9 mouse cellular contexts compared by ENCODE assay signal in genomic region chr3:88544514-88544913, GRCm38 (mm10). TPM values are rescaled to one million over a fixed set of nuclear protein-coding genes. Genes with fewer than 3 reads are reported as not detected.
DNase-seq lines count a peak whose midpoint lies in the region; ATAC-seq and TF ChIP-seq lines count a peak whose summit lies in the region.
"Had no signal": no experiment of that assay in that cellular context is flagged by ENCODE, and none has a peak within 500 bp of the region (broad histone marks: within the 10 kb centered on the region; RNA-seq: fewer than 3 reads in every experiment).

No protein-coding gene starts in this region.

- ATAC-seq in heart, embryonic 12.5 days (ENCODE audit: insufficient number of reproducible peaks, low FRiP score) = no peak
- no peak for ATAC-seq in lung, embryonic 14.5 days (ENCODE audit: insufficient read depth)

- TF ChIP-seq POLR2A in ES-Bruce4 (IDR thresholded peaks at IDR 0.05; ENCODE audit: insufficient read depth, low read length) = no peak

- H3K4me3 ChIP-seq in heart, embryonic 12.5 days = no peak overlapping the region
- H3K4me3 ChIP-seq in ES-Bruce4 (ENCODE audit: low read depth, low read length) = peak overlapping the region; percentile 8; the same call in 1 of the 2 replicates
- H3K4me3 ChIP-seq in lung, embryonic 14.5 days (ENCODE audit: low read depth, low read length) = no peak overlapping the region

- DNase-seq in heart, adult 18-20 months = no peak
- DNase-seq in embryo, embryonic 10.5 days (ENCODE audit: low spot score) = peak; percentile 61
- peak; percentile 55 for DNase-seq in lung, embryonic 14.5 days
- DNase-seq in urinary bladder, postnatal 25 days (ENCODE audit: low spot score) = no peak
- DNase-seq in urinary bladder, postnatal 36 days (ENCODE audit: low spot score in 2 of 2) = no peak
- no peak for DNase-seq in layer of hippocampus, postnatal 36 days
- DNase-seq: heart, postnatal 4 days had no signal

- H3K9ac ChIP-seq in heart, embryonic 12.5 days = 0 out of 2 replicates have a peak overlapping the region, but pooled peaks have one; percentile 25
- H3K9ac ChIP-seq in ES-Bruce4 (ENCODE audit: low read depth, poor library complexity, severe bottlenecking) = no peak overlapping the region
- H3K9ac ChIP-seq in lung, embryonic 14.5 days = no peak overlapping the region

- WGBS in heart, embryonic 12.5 days = 31% methylated on average over 5 of the region's 5 CpGs
- WGBS in lung, embryonic 14.5 days = 29% methylated on average over 5 of the region's 5 CpGs

- peak; percentile 73 for TF ChIP-seq CTCF in ES-Bruce4 (IDR thresholded peaks at IDR 0.05; ENCODE audit: low read depth, low read length)
- peak; percentile 67 for TF ChIP-seq CTCF in lung, embryonic 14.5 days (IDR thresholded peaks at IDR 0.05; ENCODE audit: low read depth)

- H3K4me1 ChIP-seq in heart, embryonic 12.5 days (replicated peaks) = peaks cover 13% of the 10 kb centered on the region
- H3K4me1 ChIP-seq in ES-Bruce4 (ENCODE audit: control insufficient read depth, insufficient read depth, low read length) = peaks cover 13% of the 10 kb centered on the region
- H3K4me1 ChIP-seq in lung, embryonic 14.5 days (ENCODE audit: insufficient read depth) = no peaks in the 10 kb centered on the region

- no peak overlapping the region for H3K27ac ChIP-seq in heart, embryonic 12.5 days (ENCODE audit: poor library complexity, severe bottlenecking)
- H3K27ac ChIP-seq in ES-Bruce4 (ENCODE audit: insufficient read depth, low read length) = peak overlapping the region; percentile 5; the same call in 1 of the 2 replicates
- H3K27ac ChIP-seq in lung, embryonic 14.5 days (ENCODE audit: low read depth) = no peak overlapping the region

- TF ChIP-seq EP300 in ES-Bruce4 (IDR thresholded peaks at IDR 0.05; ENCODE audit: insufficient read depth, low read depth, low read length) = no peak

- H3K36me3 ChIP-seq in heart, embryonic 12.5 days = peaks cover 10% of the 10 kb centered on the region
- H3K36me3 ChIP-seq in ES-Bruce4 (ENCODE audit: control insufficient read depth, insufficient read depth, low read length, poor library complexity, severe bottlenecking) = no peaks in the 10 kb centered on the region
- H3K36me3 ChIP-seq in lung, embryonic 14.5 days (ENCODE audit: insufficient read depth) = peaks cover 24% of the 10 kb centered on the region

- no peaks in the 10 kb centered on the region for H3K27me3 ChIP-seq in heart, embryonic 12.5 days (replicated peaks)
- H3K27me3 ChIP-seq in ES-Bruce4 (ENCODE audit: control insufficient read depth, insufficient read depth, low read length, poor library complexity, severe bottlenecking) = no peaks in the 10 kb centered on the region
- no peaks in the 10 kb centered on the region for H3K27me3 ChIP-seq in lung, embryonic 14.5 days (ENCODE audit: insufficient read depth, low read length)

- no peak overlapping the region for H3K4me2 ChIP-seq in heart, embryonic 12.5 days
- H3K4me2 ChIP-seq in lung, embryonic 14.5 days = no peak overlapping the region

- no peaks in the 10 kb centered on the region for H3K9me3 ChIP-seq in heart, embryonic 12.5 days (replicated peaks)
- H3K9me3 ChIP-seq in ES-Bruce4 (replicated peaks; ENCODE audit: control insufficient read depth, insufficient read depth, low read length, poor library complexity, severe bottlenecking) = no peaks in the 10 kb centered on the region
- no peaks in the 10 kb centered on the region for H3K9me3 ChIP-seq in lung, embryonic 14.5 days (ENCODE audit: low read depth, low read length)

RNA-seq across cellular contexts. Expression of gene Rab25, which starts 3.6 kb away (rescaled TPM):
- polyA plus RNA-seq in heart, embryonic 12.5 days (2016; fragmentation: Nextera tagmentation; extraction: Ambion mirVana) = 0.55 TPM in 1 of 2 replicates, not detected in the other
- under 1 TPM in 1 of 2 experiments, not detected in 1; 0.26 TPM for total RNA-seq in heart, adult 18-20 months (2021)
- polyA plus RNA-seq in ES-Bruce4 (2011; ENCODE audit: insufficient read depth, insufficient read length, low read depth, missing spikeins) = 33.2 and 35.1 TPM in 2 replicates
- polyA plus RNA-seq in lung, embryonic 14.5 days (2014; fragmentation: Nextera tagmentation; extraction: Ambion mirVana) = 21.3 and 22.1 TPM in 2 replicates
- under 1 TPM in 1 of 2 experiments, not detected in 1; 0.63 TPM for total RNA-seq in layer of hippocampus, postnatal 36 days (2021)
- total RNA-seq: heart, postnatal 4 days had no signal

RNA-seq across cellular contexts. Expression of gene Lamtor2, which starts 8.4 kb away (rescaled TPM):
- polyA plus RNA-seq in heart, embryonic 12.5 days (2016; fragmentation: Nextera tagmentation; extraction: Ambion mirVana) = 108 and 114 TPM in 2 replicates
- total RNA-seq in heart, adult 18-20 months (2021) = 100 to 1,000 TPM; 102 to 104 TPM
- 138 and 151 TPM in 2 replicates for polyA plus RNA-seq in ES-Bruce4 (2011; ENCODE audit: insufficient read depth, insufficient read length, low read depth, missing spikeins)
- polyA plus RNA-seq in lung, embryonic 14.5 days (2014; fragmentation: Nextera tagmentation; extraction: Ambion mirVana) = 77.6 and 93.9 TPM in 2 replicates
- 100 to 1,000 TPM in 1 of 2 experiments, 10 to 100 TPM in 1; 91.0 to 111 TPM for total RNA-seq in layer of hippocampus, postnatal 36 days (2021)

RNA-seq across cellular contexts. Expression of gene Ubqln4, which starts 9.0 kb away (rescaled TPM):
- 46.5 and 47.9 TPM in 2 replicates for polyA plus RNA-seq in heart, embryonic 12.5 days (2016; fragmentation: Nextera tagmentation; extraction: Ambion mirVana)
- total RNA-seq in heart, adult 18-20 months (2021) = 10 to 100 TPM; 72.4 to 78.7 TPM
- 118 and 133 TPM in 2 replicates for polyA plus RNA-seq in ES-Bruce4 (2011; ENCODE audit: insufficient read depth, insufficient read length, low read depth, missing spikeins)
- polyA plus RNA-seq in lung, embryonic 14.5 days (2014; fragmentation: Nextera tagmentation; extraction: Ambion mirVana) = 64.9 and 68.5 TPM in 2 replicates
- 100 to 1,000 TPM; 109 to 111 TPM for total RNA-seq in layer of hippocampus, postnatal 36 days (2021)

RNA-seq across cellular contexts. Expression of gene Mex3a, which starts 12.3 kb away (rescaled TPM):
- 11.8 and 13.9 TPM in 2 replicates for polyA plus RNA-seq in heart, embryonic 12.5 days (2016; fragmentation: Nextera tagmentation; extraction: Ambion mirVana)
- total RNA-seq in heart, adult 18-20 months (2021) = under 1 TPM; 0.26 to 0.35 TPM
- 42.3 and 43.4 TPM in 2 replicates for polyA plus RNA-seq in ES-Bruce4 (2011; ENCODE audit: insufficient read depth, insufficient read length, low read depth, missing spikeins)
- 25.0 and 25.4 TPM in 2 replicates for polyA plus RNA-seq in lung, embryonic 14.5 days (2014; fragmentation: Nextera tagmentation; extraction: Ambion mirVana)
- total RNA-seq in layer of hippocampus, postnatal 36 days (2021) = 1 to 10 TPM; 4.0 to 4.4 TPM

RNA-seq across cellular contexts. Expression of gene Ssr2, which starts 31.2 kb away (rescaled TPM):
- polyA plus RNA-seq in heart, embryonic 12.5 days (2016; fragmentation: Nextera tagmentation; extraction: Ambion mirVana) = 181 and 185 TPM in 2 replicates
- 10 to 100 TPM; 60.8 to 65.5 TPM for total RNA-seq in heart, adult 18-20 months (2021)
- 348 and 382 TPM in 2 replicates for polyA plus RNA-seq in ES-Bruce4 (2011; ENCODE audit: insufficient read depth, insufficient read length, low read depth, missing spikeins)
- 278 and 285 TPM in 2 replicates for polyA plus RNA-seq in lung, embryonic 14.5 days (2014; fragmentation: Nextera tagmentation; extraction: Ambion mirVana)
- 10 to 100 TPM; 97.1 to 98.9 TPM for total RNA-seq in layer of hippocampus, postnatal 36 days (2021)

Comparison
In these comparisons a context has a peak if more than half of its experiments do, and no peak if none do; other contexts are left out.
1. DNase-seq: peak in embryo, embryonic 10.5 days (single experiment) and lung, embryonic 14.5 days (single experiment); none in heart, adult 18-20 months (0 of 2), urinary bladder, postnatal 25 days (single experiment), urinary bladder, postnatal 36 days (0 of 2) and layer of hippocampus, postnatal 36 days (0 of 2).
2. RNA of gene Rab25, which starts 3.6 kb away (polyA plus RNA-seq): 33.2 to 35.1 TPM in ES-Bruce4 and 21.3 to 22.1 TPM in lung, embryonic 14.5 days; 0.55 TPM in heart, embryonic 12.5 days; every median in the first group is over 10 times any median in the second.